Mouse (Mus musculus): ENCODE data around the gene Prm3. TPM values are rescaled to one million over a fixed set of nuclear protein-coding genes. Genes with fewer than 3 reads are reported as not detected.

The Prm3 gene
- polyA plus RNA-seq, 2 experiments: not detected

- Histone ChIP-seq H3K27me3 (ENCODE audit: control insufficient read depth, insufficient read depth, low read length) (no peaks in the 10 kb centered on the region), H3K4me2 (replicated peaks; ENCODE audit: low read depth, low read length, severe bottlenecking) (no peak overlapping the region), H3K27ac (replicated peaks; ENCODE audit: low read depth, low read length) (0 out of 2 replicates have a peak overlapping the region, but pooled peaks have one; percentile 19), H3K9me3 (ENCODE audit: control insufficient read depth, low read length) (no peaks in the 10 kb centered on the region), H3K4me3 (replicated peaks; ENCODE audit: low read length) (no peak overlapping the region), H3K36me3 (ENCODE audit: control insufficient read depth, insufficient read depth, low read length) (peaks cover 8% of the 10 kb centered on the region), H3K9ac (ENCODE audit: low read depth, low read length, severe bottlenecking) (no peak overlapping the region), H3K4me1 (ENCODE audit: control insufficient read depth, insufficient read depth, low read length) (peaks cover 16% of the 10 kb centered on the region)
- DNase-seq (ENCODE audit: low spot score): no peak
- ATAC-seq (ENCODE audit: low FRiP score, low read depth): no peak
- WGBS: 75% methylated on average over 7 of the region's 7 CpGs
- TF ChIP-seq POLR2A (IDR thresholded peaks at IDR 0.05; ENCODE audit: borderline replicate concordance, extremely low read depth, insufficient read depth, insufficient read length): no peak
Measured at GRCm38 (mm10) chr16:10787548-10788058, 3.1 kb downstream of the Prm3 start.

- DNase-seq (ENCODE audit: low spot score): no peak
- Histone ChIP-seq H3K9ac (ENCODE audit: low read depth, low read length, severe bottlenecking) (no peak overlapping the region), H3K27ac (replicated peaks; ENCODE audit: low read depth, low read length) (peak overlapping the region; percentile 96), H3K4me2 (replicated peaks; ENCODE audit: low read depth, low read length, severe bottlenecking) (peak overlapping the region; percentile 89), H3K9me3 (ENCODE audit: control insufficient read depth, low read length) (no peaks in the 10 kb centered on the region), H3K36me3 (ENCODE audit: control insufficient read depth, insufficient read depth, low read length) (peaks cover 12% of the 10 kb centered on the region), H3K4me3 (replicated peaks; ENCODE audit: low read length) (no peak overlapping the region), H3K4me1 (ENCODE audit: control insufficient read depth, insufficient read depth, low read length) (peaks cover 22% of the 10 kb centered on the region), H3K27me3 (ENCODE audit: control insufficient read depth, insufficient read depth, low read length) (no peaks in the 10 kb centered on the region)
- no peak for ATAC-seq (ENCODE audit: low FRiP score, low read depth)
- WGBS: 56% methylated on average over 4 of the region's 4 CpGs
- TF ChIP-seq POLR2A (IDR thresholded peaks at IDR 0.05; ENCODE audit: borderline replicate concordance, extremely low read depth, insufficient read depth, insufficient read length): no peak
Measured at GRCm38 (mm10) chr16:10786782-10787547, 3.7 kb downstream of the Prm3 start.

- peak; percentile 95 for DNase-seq (ENCODE audit: low spot score)
- Histone ChIP-seq H3K36me3 (ENCODE audit: control insufficient read depth, insufficient read depth, low read length) (peaks cover 12% of the 10 kb centered on the region), H3K9me3 (ENCODE audit: control insufficient read depth, low read length) (no peaks in the 10 kb centered on the region), H3K4me3 (replicated peaks; ENCODE audit: low read length) (peak overlapping the region; percentile 84), H3K9ac (ENCODE audit: low read depth, low read length, severe bottlenecking) (peak overlapping the region; percentile 82), H3K27me3 (ENCODE audit: control insufficient read depth, insufficient read depth, low read length) (no peaks in the 10 kb centered on the region), H3K27ac (replicated peaks; ENCODE audit: low read depth, low read length) (peak overlapping the region; percentile 96), H3K4me1 (ENCODE audit: control insufficient read depth, insufficient read depth, low read length) (peaks cover 29% of the 10 kb centered on the region), H3K4me2 (replicated peaks; ENCODE audit: low read depth, low read length, severe bottlenecking) (peak overlapping the region; percentile 89)
- peak; percentile 25; the same call in 1 of the 2 replicates for TF ChIP-seq POLR2A (IDR thresholded peaks at IDR 0.05; ENCODE audit: borderline replicate concordance, extremely low read depth, insufficient read depth, insufficient read length)
- WGBS: under 1% methylated on average over 9 of the region's 9 CpGs
- peak; percentile 33 for ATAC-seq (ENCODE audit: low FRiP score, low read depth)
Measured at GRCm38 (mm10) chr16:10786288-10786687, 4.4 kb downstream of the Prm3 start.

GRCm38 (mm10) chr16:10785371-10786231 lies 5.1 kb downstream of the Prm3 start, which contains the start of gene Socs1:
Socs1 (minus strand) TSS chr16:10785536.
- H3K4me2 ChIP-seq (replicated peaks; ENCODE audit: low read depth, low read length, severe bottlenecking): peak within 1 kb of the TSS; percentile 89
- H3K36me3 ChIP-seq (ENCODE audit: control insufficient read depth, insufficient read depth, low read length): peaks cover 12% of the 10 kb centered on the region
- peak; percentile 95 for DNase-seq (ENCODE audit: low spot score)
- H3K9ac ChIP-seq (ENCODE audit: low read depth, low read length, severe bottlenecking): peak within 1 kb of the TSS; percentile 82
- whole genome bisulfite sequencing: under 1% methylated on average over 33 of the region's 59 CpGs
- no peaks in the 10 kb centered on the region for H3K9me3 ChIP-seq (ENCODE audit: control insufficient read depth, low read length)
- peak within 1 kb of the TSS; percentile 84 for H3K4me3 ChIP-seq (replicated peaks; ENCODE audit: low read length)
- no peaks in the 10 kb centered on the region for H3K27me3 ChIP-seq (ENCODE audit: control insufficient read depth, insufficient read depth, low read length)
- peak; percentile 64; the same call in 1 of the 2 replicates for TF ChIP-seq POLR2A (IDR thresholded peaks at IDR 0.05; ENCODE audit: borderline replicate concordance, extremely low read depth, insufficient read depth, insufficient read length)
- ATAC-seq (ENCODE audit: low FRiP score, low read depth): peak; percentile 88
- H3K4me1 ChIP-seq (ENCODE audit: control insufficient read depth, insufficient read depth, low read length): peaks cover 35% of the 10 kb centered on the region
- peak within 1 kb of the TSS; percentile 96 for H3K27ac ChIP-seq (replicated peaks; ENCODE audit: low read depth, low read length)

All from limb, embryonic 14.5 days (tissue).